In the genomic region with DNA sequence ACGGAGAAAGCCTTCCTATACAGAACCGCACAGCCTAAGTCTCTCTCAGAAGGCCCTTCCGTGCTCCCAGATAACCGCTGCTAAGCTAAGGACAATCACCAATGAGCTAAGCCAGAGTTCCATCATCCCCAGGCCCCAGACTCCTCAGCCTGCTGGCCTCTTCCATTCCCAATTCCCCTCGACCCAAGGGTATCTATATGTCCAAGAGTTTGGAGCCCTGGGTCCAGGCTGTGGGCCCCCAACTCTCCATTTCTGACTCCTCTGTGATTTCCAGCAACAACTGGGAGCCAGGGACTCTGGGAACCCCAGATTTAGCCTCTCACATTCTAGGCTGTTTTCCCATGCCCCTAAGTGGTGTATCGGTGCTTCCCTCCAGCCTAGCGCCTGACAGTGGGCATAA, we compare ENCODE assay signal across 12 mouse cellular contexts.
"Had no signal": no experiment of that assay in that cellular context is flagged by ENCODE, and none has a peak within 500 bp of the region (broad histone marks: within the 10 kb centered on the region; RNA-seq: fewer than 3 reads in every experiment).

No protein-coding gene starts in this region.

- H3K36me3 ChIP-seq: midbrain, embryonic 12.5 days; neural tube, embryonic 12.5 days had no signal

- DNase-seq: lung, adult 18-20 months; lung, embryonic 14.5 days; lung, postnatal 10 days; lung, postnatal 4 days; midbrain, embryonic 14.5 days; right cerebral cortex, postnatal 14 days; spleen, adult 18-20 months; thymus, adult 18-20 months; thymus, postnatal 14 days; thymus, postnatal 36 days had no signal

- H3K27ac ChIP-seq: midbrain, embryonic 12.5 days; neural tube, embryonic 12.5 days had no signal

- H3K4me2 ChIP-seq: lung, embryonic 14.5 days; midbrain, embryonic 12.5 days; neural tube, embryonic 12.5 days had no signal

- H3K27me3 ChIP-seq: midbrain, embryonic 12.5 days; neural tube, embryonic 12.5 days had no signal

- H3K4me1 ChIP-seq: midbrain, embryonic 12.5 days; neural tube, embryonic 12.5 days had no signal

- H3K9me3 ChIP-seq: midbrain, embryonic 12.5 days; neural tube, embryonic 12.5 days had no signal

- H3K9ac ChIP-seq: lung, embryonic 14.5 days; midbrain, embryonic 12.5 days; neural tube, embryonic 12.5 days had no signal

- H3K4me3 ChIP-seq: midbrain, embryonic 12.5 days; neural tube, embryonic 12.5 days had no signal
